Mouse (Mus musculus) 3134 (cell line): Measurements from ENCODE around the gene Rassf1.
"Not testable (repeated sequence)": the region's sequence is repeated elsewhere in the genome, so short reads cannot be mapped to it uniquely, and the experiment has no call there.

Source experiments
- DNase-seq: peaks from one replicate; pipeline ENCODE4 v3.0.0-alpha.2; 2011; ENCODE audit warnings: low spot score; ENCODE audit not compliant: insufficient read length; ENCODE audit errors: extremely low read depth

Gene Rassf1

DNA sequence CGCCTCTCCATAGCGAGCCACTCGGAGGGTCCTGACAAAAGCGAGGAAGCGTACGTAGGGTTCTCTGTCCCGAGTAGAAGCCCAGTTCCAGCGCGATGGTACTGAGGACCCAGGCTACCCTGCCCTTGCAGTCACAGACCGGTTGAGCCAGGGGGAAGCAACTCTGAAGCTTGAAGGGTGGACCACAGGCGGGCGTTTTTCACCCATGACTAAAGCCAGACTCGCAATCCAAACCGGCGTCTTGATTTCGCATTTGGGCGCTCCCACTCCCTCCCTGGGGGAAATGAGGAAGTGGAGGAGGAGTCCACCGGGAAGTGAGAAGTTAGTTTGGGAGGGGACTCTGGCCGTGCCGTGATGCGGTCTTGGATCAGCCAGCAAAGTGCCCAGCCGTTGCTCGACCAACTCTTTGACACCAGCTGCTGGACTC, 3.7 kb downstream of the Rassf1 start:
- DNase-seq = no peak

DNA sequence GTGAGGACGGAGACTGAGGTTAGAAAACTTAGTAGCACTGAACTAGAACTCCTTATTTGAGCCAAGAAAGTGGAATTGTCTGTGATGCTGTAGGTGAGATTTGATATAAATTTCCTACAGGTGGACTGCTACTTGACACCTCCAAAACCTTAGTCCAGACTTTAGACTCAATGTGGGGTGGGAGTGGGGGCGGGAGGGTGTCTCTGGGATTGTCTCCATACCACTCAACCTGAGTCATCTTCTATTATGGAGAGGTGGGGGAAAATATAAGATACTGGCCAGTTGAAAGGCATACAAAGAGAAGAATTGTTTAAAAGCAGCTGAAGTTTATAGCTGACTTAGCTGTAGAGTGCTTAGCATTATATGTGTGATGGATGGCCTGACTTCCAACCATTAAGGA, 4.3 kb downstream of the Rassf1 start:
- DNase-seq = no peak

DNA sequence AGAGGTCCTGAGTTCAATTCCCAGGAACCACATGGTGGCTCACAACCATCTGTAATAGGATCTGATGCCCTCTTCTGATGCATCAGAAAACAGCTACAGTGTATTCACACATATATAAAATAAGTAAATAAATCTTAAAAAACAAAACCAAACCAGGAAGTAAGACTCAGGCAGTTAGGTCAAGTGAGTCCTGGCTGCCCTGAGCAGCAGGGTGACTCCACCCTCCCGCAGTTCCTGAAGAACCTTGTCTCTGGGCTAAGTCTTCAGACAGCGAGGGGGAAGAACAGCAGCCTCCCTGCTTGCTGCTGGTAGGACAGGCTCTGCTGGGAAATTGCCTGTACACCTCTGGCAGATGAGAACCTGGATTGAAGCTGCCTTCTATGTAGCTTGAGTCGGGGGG, 5.0 kb downstream of the Rassf1 start:
- no peak for DNase-seq

DNA sequence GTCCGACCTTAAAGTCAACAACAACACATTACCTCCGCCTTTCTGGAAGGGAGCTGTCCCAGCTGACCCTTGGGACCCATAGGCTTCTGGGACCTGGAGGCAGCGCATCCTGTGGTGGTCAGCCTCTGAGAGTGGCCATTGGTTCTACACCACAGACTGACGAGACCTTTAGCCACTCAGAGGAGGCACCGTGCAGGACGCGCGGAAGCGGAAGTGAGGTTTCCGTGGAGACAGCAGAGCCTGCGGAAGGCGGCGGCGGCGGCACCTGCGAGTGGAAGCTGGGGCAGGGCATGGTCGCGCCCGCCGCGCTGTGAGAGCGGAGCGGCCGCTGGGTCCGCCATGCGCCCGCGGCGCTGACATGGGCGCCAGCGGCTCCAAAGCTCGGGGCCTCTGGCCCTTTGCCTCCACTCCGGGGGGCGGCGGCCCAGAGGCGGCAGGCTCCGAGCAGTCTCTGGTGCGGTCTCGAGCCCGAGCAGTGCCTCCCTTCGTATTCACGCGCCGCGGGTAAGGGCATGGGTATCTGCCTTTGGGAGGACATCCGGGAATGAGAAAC, 11.8 kb downstream of the Rassf1 start, which contains the start of gene Tusc2:
Tusc2 (plus strand) TSS at position 227 of the 553 bp plus-strand sequence.
- DNase-seq = peak; percentile 84

DNA sequence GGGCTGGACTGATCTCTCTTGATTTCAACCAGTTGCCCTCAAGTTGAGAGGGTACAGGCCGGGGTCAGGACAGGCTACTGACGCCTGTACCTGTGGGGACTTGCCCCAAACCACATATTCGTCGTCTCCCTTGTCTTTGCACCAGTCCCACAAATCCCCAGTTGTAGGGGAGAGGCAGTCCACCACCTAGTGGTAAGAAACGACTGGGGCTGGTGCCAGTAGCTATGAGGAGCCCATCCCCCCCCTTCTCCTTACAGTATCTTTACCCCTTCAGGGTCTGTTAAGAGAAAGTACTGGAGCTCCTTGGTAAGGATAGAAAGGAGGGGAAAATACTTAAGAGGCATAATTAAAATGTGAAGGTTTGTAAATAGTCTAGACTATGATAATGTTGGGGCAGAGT, 14.2 kb downstream of the Rassf1 start:
- DNase-seq = not testable (repeated sequence)

DNA sequence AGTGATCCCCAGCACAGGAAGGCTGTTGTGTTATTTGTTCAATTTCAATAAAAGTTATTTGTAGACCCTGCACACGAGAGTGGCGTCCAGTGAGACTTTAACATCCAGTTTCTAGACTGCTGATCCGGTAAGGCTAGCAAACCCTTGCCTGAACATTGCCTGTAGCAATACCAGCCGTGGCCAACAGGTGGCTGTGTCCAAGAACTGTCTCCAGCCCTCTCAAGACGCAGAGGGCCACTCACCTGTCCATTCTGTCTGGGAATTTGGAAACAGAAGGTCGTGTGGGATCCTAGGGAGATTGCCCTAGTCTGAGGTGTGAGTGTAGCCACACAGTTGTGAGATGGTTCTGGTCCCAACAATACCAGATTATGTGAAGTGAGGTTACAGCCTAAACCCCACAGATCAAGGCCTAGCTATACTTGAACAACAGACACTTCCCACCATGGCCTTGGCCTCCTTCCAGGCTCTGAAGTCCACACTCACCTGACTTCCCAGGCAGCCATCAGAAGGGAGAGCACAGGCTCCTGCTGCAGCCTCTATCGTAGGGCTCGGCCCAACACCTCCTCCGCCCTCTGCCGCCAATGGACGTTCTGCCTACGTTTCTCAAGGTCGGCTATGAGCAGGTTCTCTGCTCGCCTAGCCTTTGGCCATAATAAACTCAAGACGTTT, 14.8 kb downstream of the Rassf1 start:
- DNase-seq = no peak

DNA sequence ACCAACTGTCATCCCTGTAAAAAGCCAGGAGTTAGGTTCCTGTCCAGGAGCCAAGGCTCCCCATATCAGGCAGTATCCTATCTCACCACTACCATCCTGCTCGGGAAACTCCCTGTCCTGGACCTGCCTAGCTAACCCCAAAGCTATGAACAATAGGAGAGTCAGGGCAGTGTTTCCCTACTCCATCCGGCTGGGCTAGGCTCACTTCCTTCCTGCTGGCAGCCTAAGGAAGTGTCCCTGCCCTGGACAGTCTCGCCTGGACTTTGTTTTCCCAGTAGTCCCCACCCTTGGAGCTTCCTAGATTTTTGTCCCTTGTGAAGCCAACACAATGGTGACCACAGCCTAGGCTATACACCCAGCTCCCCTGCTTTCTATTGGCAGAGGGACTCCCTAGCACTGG, 15.5 kb downstream of the Rassf1 start:
- DNase-seq = no peak

DNA sequence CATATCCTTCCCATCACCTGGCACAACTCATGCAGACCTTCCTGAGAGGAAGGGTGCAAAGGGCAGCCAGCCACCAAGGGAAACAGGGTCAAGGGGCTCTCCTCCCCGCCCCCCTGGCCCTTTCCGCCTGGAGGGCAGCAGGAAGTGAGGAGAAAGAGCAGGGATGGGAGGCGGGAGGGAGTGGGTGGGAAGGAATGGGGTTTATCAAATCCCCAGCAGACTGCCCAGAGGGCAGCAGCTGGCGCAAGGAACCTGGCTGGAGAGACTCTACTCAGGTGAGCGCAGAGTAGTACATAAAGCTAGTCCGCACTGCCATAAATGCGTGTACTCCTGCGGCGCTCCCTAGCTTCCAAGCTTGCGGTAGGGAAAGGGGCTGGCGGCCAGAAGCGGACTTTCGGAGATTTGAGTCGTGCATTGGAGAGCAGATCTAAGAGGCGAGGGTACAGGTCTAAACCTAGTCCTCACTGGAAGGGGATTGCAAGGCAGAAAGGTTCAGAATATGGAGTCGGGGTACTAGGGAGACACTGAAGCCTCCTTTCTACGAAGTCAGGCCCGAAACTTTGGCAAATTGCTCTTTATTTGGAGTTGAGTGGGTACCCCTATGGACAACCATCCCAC, 16.5 kb downstream of the Rassf1 start, which contains the start of gene Hyal2:
Hyal2 (plus strand) TSS at position 244 of the 618 bp plus-strand sequence.
- DNase-seq = no peak

DNA sequence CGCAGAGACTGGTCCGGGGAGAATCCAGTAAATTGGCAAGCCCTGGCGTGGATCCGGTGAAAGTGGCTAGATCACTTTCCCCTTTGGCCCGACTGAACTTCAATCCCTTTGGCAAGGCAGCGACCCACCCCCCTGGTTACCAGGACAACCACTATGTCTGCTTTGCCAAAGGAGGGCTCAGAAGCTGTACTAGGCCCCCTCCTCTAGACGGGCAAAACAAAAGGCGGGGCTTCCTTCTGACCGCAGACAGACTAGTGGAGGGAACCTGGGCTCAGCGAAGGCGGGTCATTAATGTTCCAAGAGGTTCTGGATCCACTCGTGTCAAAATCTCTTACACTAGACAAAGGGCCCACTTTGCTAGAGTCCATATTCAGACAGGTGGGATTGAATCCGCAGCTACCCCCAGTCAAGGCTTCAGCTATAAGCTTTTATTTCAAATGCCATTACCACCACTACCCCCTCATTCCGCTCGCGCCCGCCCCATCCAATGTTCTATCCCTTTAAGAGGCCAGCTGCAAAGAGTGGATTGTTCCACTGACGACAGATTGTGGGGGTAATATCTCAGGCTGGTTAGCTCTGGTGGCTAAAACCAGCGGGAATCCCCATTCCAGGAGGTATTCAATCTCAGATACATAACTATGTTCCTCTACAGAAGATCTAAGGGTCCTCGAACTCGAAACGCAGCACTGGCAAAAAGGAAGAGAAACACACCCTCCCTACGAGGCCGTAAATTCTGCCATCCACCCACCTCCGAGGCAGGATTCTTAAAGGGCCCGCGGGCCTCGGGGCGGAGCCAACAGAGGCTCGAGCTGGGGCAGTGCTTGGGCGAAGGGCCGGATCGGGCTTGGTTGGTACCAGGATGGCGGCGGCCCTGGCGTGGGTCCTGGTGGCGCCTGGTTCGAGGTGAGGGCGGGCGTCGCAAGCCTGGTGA, 17.2 kb downstream of the Rassf1 start:
- DNase-seq = peak; percentile 82

DNA sequence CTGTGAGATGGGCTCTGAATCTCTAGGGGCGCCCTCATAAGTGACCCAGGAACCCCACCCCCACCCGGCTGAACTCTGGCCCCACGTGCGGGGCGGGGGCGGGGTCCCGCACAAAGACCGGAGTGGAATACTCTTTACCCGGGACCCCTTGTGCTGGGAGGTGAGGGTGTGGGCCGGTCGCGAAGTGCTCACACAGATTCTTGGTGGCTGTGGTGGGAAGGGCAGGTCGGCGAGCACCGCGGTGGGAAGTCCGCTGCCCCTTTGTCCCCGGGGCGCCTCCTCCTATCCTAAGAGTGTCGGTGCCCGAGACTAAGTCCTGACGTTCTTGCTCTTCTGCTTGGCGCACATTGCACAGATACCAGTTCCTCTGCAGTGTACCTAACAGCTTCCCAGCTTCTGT, 17.9 kb downstream of the Rassf1 start:
- DNase-seq = no peak

DNA sequence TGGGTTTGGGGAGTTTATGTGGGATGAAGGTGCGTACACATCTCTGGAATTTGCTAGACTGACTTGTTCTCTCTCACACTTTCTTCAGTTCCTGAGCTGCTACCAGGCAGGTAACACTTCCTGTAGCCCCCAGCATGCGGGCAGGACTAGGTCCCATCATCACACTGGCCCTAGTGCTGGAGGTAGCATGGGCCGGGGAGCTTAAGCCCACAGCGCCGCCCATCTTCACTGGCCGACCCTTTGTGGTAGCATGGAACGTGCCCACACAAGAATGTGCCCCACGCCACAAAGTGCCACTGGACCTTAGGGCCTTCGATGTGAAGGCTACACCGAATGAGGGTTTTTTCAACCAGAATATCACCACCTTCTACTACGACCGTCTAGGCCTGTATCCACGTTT, 18.7 kb downstream of the Rassf1 start:
- no peak for DNase-seq

DNA sequence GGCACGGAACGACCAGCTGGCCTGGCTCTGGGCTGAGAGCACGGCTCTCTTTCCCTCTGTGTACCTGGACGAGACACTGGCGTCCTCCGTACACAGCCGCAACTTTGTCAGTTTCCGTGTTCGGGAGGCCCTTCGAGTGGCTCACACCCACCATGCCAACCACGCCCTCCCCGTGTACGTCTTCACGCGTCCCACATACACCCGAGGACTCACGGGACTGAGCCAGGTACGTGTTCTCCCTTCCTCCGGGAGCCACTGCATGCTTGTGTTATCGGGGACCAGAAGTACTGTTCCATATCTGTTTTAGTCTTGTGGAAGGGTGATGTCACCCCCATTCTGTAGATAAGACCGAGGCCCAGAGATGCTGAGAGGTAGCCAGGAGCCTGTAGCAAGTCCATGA, 19.5 kb downstream of the Rassf1 start:
- no peak for DNase-seq

DNA sequence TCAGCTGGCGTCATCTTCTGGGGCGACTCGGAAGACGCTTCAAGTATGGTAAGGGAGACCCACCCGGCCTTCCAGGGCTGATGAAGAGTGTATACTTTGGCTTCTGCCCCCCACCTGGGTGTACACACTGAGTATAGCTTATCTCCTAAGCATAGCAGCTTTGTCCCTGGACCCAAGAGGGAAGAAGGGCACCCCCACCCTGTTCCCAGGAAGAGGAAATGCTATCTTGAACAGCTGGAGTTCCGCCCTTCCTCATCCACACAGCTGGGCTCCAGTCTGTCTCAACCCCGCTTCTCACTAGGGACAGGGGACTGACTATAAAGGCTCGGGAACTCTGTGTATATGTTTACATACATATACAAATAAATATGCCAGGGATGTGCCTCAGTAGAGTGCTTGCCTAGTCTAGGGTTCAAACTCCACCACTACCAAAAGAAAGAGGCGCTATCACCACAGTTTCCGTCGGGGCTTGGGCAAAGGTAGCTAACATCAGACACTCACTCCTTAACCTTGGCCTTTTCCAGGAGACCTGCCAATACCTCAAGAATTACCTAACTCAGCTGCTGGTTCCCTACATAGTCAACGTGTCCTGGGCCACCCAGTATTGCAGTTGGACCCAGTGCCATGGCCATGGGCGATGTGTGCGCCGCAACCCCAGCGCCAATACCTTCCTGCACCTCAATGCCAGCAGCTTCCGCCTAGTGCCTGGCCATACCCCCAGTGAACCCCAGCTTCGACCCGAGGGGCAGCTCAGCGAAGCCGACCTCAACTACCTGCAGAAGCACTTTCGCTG, 20.4 kb downstream of the Rassf1 start:
- no peak for DNase-seq

DNA sequence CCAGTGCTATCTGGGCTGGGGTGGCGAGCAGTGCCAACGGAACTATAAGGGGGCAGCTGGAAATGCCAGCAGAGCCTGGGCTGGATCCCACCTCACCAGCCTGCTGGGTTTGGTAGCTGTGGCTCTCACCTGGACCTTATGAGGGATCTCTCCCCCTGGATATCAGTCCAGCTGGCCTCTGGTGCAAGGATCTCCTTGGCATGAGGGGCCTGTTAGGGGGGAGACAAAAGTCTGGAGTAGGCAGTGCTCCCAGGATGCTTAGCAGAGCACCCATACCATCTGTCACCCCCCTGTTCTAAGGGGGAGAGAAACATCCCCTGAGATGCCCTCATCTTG, 20.9 kb downstream of the Rassf1 start:
- DNase-seq = no peak

DNA sequence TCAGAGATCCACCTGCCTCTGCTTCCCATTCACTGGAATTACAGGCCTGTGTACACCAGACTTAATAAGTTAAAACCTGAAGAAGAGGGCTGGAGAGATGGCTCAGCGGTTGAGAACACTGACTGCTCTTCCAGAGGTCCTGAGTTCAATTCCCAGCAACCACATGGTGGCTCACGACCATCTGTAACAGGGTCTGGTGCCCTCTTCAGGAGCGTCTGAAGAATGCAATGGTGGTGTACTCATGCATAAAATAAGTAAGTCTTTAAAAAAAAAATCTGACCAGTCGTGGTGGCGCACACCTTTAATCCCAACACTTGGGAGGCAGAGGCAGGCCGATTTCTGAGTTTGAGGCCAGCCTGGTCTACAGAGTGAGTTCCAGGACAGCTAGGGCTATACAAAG, 22.4 kb downstream of the Rassf1 start:
- not testable (repeated sequence) for DNase-seq

DNA sequence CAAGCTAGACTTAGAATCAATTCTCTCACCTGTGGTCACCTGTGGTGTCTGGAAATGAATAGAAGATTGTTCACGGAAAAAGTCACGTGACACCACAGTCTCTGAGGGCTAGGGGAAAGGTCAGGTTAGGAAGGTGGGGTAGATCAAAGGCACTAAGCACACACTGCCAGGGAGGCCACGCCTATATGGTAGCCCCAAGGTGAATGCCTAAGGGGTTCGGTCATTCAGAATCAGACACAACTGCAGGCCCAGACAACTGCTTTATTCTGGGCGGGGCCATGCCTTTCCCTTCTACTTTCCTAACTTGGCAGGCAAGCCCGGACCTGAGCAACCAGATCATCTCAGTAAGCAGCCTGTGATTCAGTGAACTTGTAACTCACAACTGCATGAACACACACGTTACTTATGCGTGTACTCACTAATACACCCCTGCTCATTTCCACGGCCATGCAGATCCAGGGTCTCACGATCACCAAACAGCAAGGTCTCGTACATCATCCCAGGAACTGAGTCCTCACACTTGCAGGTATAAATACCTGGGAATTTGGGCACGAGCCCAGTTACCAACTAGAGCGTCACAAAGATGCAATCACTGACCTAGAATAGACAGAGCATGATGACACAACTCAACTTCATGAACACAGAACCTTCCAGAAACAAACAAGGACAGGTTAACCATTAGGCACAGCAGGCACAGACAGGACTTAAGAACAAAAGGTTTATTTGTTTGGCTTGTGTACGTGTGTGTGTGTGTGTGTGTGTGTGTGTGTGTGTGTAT, 24.4 kb downstream of the Rassf1 start:
- DNase-seq = no peak

DNA sequence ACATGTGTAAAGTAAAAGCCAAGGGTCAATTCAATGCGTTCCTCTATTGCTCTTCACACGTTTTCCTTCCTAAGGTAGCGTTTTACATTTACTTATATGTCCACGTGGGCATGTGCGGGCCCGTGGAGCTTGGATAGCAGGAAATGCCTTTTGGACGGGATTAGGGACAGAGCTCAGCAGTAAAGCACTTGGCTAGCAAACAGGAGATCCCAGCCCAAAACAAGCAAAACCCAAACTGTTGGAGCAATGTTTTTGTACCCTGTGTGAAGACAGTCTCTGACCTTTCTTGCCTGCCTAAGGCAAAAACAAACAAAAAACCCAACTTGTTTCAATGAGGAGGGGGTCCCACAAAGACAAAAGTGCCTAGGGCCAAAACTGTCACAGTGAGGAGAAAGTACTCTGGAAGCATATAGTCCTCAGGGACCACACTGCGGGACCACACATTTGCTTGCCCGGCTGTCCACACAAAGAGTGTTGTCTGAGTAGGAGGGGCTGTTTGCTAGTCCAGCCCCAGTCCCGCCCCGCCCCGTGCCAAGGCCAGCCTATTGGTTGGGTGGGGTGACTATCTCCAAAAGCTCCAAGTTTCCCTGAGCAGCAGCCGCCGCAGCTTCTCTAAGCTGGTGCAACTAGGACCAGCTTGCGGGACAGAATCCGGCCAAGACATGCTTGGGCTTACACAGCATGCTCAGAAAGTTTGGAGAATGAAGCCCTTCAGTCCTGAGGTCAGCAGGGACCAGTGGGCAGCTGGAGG, 25.2 kb downstream of the Rassf1 start, which contains the start of gene Hyal1:
Hyal1 (plus strand) TSS at position 571 of the 751 bp plus-strand sequence.
- DNase-seq = peak; percentile 84

DNA sequence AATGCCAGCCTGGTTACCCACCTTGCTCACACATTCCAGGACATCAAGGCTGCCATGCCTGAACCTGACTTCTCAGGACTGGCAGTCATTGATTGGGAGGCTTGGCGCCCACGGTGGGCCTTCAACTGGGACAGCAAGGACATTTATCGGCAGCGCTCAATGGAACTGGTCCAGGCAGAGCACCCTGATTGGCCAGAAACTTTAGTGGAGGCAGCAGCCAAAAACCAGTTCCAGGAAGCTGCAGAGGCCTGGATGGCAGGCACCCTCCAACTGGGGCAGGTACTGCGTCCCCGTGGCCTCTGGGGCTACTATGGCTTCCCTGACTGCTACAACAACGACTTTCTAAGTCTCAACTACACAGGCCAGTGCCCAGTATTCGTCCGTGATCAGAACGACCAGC, 26.5 kb downstream of the Rassf1 start:
- DNase-seq = no peak

DNA sequence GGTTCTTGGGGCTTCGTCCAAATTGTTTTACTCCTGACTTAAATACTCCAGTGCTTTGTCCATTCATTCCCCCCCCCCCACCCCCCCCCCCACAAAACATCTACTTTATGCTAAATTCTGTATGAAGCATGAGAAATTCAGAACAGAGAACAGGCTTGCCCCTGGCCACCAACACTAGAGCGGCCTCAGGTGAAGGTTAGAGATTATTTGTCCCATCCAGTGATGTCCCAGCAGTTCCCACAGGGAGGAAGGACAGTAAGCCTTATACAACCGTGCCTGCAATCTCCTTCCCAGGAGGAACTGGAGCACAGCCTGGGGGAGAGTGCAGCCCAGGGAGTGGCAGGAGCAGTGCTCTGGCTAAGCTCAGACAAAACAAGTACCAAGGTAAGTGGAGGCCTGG, 27.2 kb downstream of the Rassf1 start, which contains the start of gene Naa80:
Naa80 (plus strand) TSS at position 301 of the 400 bp plus-strand sequence.
- DNase-seq = no peak
